Mouse (Mus musculus) liver, embryonic 11.5 days (tissue): ENCODE data around the gene Map4k5. TPM values are rescaled to one million over a fixed set of nuclear protein-coding genes. Genes with fewer than 3 reads are reported as not detected.

Source experiments
- ATAC-seq: fragments of 200-750 bp; cut with Nextera tagmentation; replicated peaks from 2 replicates; pipeline ENCODE4 v1.8.0; 2017; ENCODE audit warnings: moderate number of reproducible peaks, mild to moderate bottlenecking, moderate TSS enrichment, moderate library complexity; ENCODE audit not compliant: low FRiP score
- DNase-seq: peaks from one replicate; pipeline ENCODE4 v3.0.0-alpha.2; 2017; ENCODE audit warnings: low spot score
- H3K27ac ChIP-seq: fragments of 300-500 bp; sonication (generic); 2 replicates; pipeline ENCODE4 v1.5.1; 2014; ENCODE audit warnings: mild to moderate bottlenecking, low read depth, low read length, control low read depth
- H3K27me3 ChIP-seq: fragments of 300-500 bp; sonication (generic); replicated peaks from 2 replicates; pipeline ENCODE4 v1.6.1; 2014; ENCODE audit warnings: low read length, mixed read lengths; ENCODE audit not compliant: control insufficient read depth, insufficient read depth
- H3K36me3 ChIP-seq: fragments of 300-500 bp; sonication (generic); 2 replicates; pipeline ENCODE4 v1.6.1; 2014; ENCODE audit warnings: mild to moderate bottlenecking, low read length, moderate library complexity, mixed read lengths; ENCODE audit not compliant: control insufficient read depth, insufficient read depth
- H3K4me1 ChIP-seq: fragments of 300-500 bp; sonication (generic); replicated peaks from 2 replicates; pipeline ENCODE4 v1.6.1; 2014; ENCODE audit warnings: low read length, mixed read lengths; ENCODE audit not compliant: control insufficient read depth, insufficient read depth
- H3K4me2 ChIP-seq: fragments of 300-500 bp; sonication (generic); 2 replicates; pipeline ENCODE4 v1.6.1; 2014; ENCODE audit warnings: mild to moderate bottlenecking, control low read depth, moderate library complexity
- H3K4me3 ChIP-seq: fragments of 300-500 bp; sonication (generic); 2 replicates; pipeline ENCODE4 v1.5.1; 2014; ENCODE audit warnings: low read depth, low read length, control low read depth
- H3K9ac ChIP-seq: fragments of 300-500 bp; sonication (generic); 2 replicates; pipeline ENCODE4 v1.6.1; 2014; ENCODE audit warnings: low read depth, low read length, control low read depth
- H3K9me3 ChIP-seq: fragments of 300-500 bp; sonication (generic); 2 replicates; pipeline ENCODE4 v1.6.1; 2016; ENCODE audit warnings: low read length, inconsistent platforms, mixed read lengths; ENCODE audit not compliant: control insufficient read depth
- WGBS: fragments of 180-500 bp; shearing (Covaris S2); extraction: QIAGEN DNeasy Blood & Tissue Kit; methylation state at CpG from one replicate; pipeline ENCODE4 v1.1.7; 2014; 5-methylcytosine and 5-hydroxymethylcytosine counted together
- polyA plus RNA-seq: library from polyadenylated mRNA; unstranded; fragments of >200 nt; fragmentation: Nextera tagmentation; extraction: Ambion mirVana; gene quantifications from 2 replicates; pipeline ENCODE4 v1.2.1, GENCODE M21; 2014

Map4k5 gene
- polyA plus RNA-seq, 1 experiment from 2014 or later, result 21.5 TPM

GRCm38 (mm10) chr12:69857597-69857996, 35.4 kb downstream of the Map4k5 start:
- peak; percentile 84 for ATAC-seq
- peak overlapping the region; percentile 20; the same call in 1 of the 2 replicates for H3K4me2 ChIP-seq

GRCm38 (mm10) chr12:69856398-69856797, 36.6 kb downstream of the Map4k5 start:
- DNase-seq (no peak), ATAC-seq (no peak)
- Histone ChIP-seq H3K36me3 (peaks cover 7% of the 10 kb centered on the region; the same call in 1 of the 2 replicates), H3K9ac (no peak overlapping the region), H3K9me3 (no peaks in the 10 kb centered on the region), H3K27ac (no peak overlapping the region), H3K4me3 (no peak overlapping the region), H3K4me1 (peaks cover 20% of the 10 kb centered on the region), H3K4me2 (no peak overlapping the region), H3K27me3 (no peaks in the 10 kb centered on the region)
- 90% methylated on average over 10 of the region's 10 CpGs for WGBS

More at GRCm38 (mm10) chr12:69857597-69857996, 35.4 kb downstream of the Map4k5 start:
- H3K4me1 ChIP-seq, result peaks cover 20% of the 10 kb centered on the region
- H3K36me3 ChIP-seq, result peaks cover under 1% of the 10 kb centered on the region; the same call in 1 of the 2 replicates
- H3K9me3 ChIP-seq, result no peaks in the 10 kb centered on the region
- no peak overlapping the region for H3K9ac ChIP-seq
- H3K27me3 ChIP-seq, result no peaks in the 10 kb centered on the region
- no peak overlapping the region for H3K4me3 ChIP-seq
- 83% methylated on average over 2 of the region's 2 CpGs for WGBS
- H3K27ac ChIP-seq, result no peak overlapping the region
- DNase-seq, result no peak

GRCm38 (mm10) chr12:69855641-69856300, 37.2 kb downstream of the Map4k5 start:
- Histone ChIP-seq H3K4me3 (no peak overlapping the region), H3K9ac (no peak overlapping the region), H3K4me1 (peaks cover 20% of the 10 kb centered on the region), H3K4me2 (no peak overlapping the region), H3K27ac (no peak overlapping the region), H3K9me3 (no peaks in the 10 kb centered on the region), H3K27me3 (no peaks in the 10 kb centered on the region), H3K36me3 (peaks cover 7% of the 10 kb centered on the region; the same call in 1 of the 2 replicates)
- WGBS, result 92% methylated on average over 12 of the region's 12 CpGs
- ATAC-seq (no peak), DNase-seq (no peak)

DNA sequence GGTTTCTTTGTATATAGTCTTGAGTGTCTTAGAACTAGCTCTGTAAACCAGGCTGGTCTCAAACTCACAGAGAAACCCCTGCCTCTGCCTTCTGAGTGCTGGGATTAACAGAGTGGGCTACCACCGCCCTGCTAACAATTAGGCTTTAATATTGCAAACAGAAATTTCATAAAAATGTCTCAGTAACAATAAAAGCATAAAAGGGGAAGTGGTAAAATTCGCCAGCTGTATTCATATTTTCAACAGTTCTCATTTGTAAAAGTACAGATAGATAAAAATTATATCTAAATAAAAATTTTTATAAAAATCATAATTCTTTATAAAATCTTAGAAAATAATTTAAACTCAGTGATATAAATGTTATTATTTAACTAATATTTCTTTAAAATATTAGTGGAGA, 39.1 kb downstream of the Map4k5 start:
- Histone ChIP-seq H3K4me1 (peaks cover 19% of the 10 kb centered on the region), H3K4me3 (no peak overlapping the region), H3K36me3 (peaks cover 7% of the 10 kb centered on the region; the same call in 1 of the 2 replicates), H3K9ac (no peak overlapping the region), H3K27ac (no peak overlapping the region), H3K4me2 (no peak overlapping the region), H3K27me3 (no peaks in the 10 kb centered on the region), H3K9me3 (no peaks in the 10 kb centered on the region)
- WGBS, result 85% methylated on average over 2 of the region's 2 CpGs
- ATAC-seq, result no peak
- no peak for DNase-seq

- Histone ChIP-seq H3K27ac (no peak overlapping the region), H3K9me3 (no peaks in the 10 kb centered on the region), H3K4me1 (peaks cover 13% of the 10 kb centered on the region), H3K27me3 (no peaks in the 10 kb centered on the region), H3K4me2 (no peak overlapping the region), H3K36me3 (peaks cover 7% of the 10 kb centered on the region; the same call in 1 of the 2 replicates), H3K4me3 (no peak overlapping the region), H3K9ac (no peak overlapping the region)
- DNase-seq, result no peak
- 76% methylated on average over 11 of the region's 11 CpGs for WGBS
- no peak for ATAC-seq
These were observed 39.6 kb downstream of the Map4k5 start for GRCm38 (mm10) chr12:69853387-69853786.

DNA sequence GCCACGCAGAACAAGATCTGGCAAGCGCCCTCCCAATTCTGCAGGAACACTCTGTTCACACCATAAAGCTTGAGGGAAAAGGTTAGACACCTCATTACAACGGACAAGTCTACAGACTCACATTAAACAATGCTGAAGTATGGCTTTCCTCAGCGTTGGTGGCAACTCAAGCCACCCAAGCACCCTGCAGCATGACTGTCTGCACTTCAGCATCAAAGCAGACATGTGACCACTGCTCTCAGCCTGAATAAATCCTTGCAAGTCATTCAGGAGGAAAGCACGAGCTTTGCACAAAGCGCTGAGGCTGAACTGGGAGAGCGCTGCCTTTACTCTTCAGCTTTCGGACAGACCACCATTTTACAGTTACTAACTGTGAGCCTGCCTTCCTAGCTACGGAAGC, 40.7 kb downstream of the Map4k5 start:
- ATAC-seq (no peak), DNase-seq (no peak)
- Histone ChIP-seq H3K9me3 (no peaks in the 10 kb centered on the region), H3K9ac (no peak overlapping the region), H3K27me3 (no peaks in the 10 kb centered on the region), H3K4me3 (no peak overlapping the region), H3K27ac (no peak overlapping the region), H3K4me2 (no peak overlapping the region), H3K36me3 (peaks cover 9% of the 10 kb centered on the region; the same call in 1 of the 2 replicates), H3K4me1 (peaks cover 2% of the 10 kb centered on the region)
- 90% methylated on average over 9 of the region's 9 CpGs for whole genome bisulfite sequencing

DNA sequence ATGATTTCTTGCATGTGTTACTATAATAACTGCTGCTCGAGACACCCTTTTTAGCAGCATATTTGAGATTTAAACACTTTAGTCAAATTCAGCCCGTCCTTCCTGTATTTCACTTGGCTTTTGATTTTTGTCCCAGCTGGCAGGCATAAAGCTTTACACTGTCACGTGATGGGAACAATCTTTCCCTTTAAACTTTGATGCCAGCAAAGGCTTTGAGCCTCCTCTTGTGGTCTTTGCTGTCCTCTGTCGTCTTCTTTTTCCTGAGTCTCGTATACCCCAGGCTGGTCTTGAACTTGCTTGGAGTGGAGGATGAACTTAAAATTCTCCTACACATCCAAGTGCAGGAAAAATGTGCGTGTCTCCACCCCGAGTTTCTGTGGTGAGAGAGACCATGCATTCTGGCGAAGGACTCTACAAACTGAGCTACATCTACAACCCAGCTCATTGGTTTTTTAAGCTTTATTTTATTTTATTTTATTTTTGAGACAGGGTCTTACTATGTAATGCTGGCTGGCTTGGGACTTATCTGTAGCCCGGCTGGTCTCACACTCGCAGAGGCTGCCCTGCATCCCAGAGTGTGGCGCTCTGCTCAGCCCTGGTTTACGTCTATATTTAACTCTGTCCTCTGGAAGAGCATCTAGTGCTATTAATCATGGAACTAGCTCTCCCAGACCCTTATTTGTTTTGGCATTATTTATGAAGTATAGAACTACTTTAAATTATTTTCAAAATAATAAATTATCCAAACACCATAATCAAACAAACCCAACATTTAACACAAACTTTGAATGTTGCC, 44.7 kb downstream of the Map4k5 start:
- DNase-seq (no peak), ATAC-seq (no peak)
- Histone ChIP-seq H3K9me3 (no peaks in the 10 kb centered on the region), H3K27me3 (no peaks in the 10 kb centered on the region), H3K9ac (no peak overlapping the region), H3K36me3 (peaks cover 16% of the 10 kb centered on the region; the same call in 1 of the 2 replicates), H3K4me1 (no peaks in the 10 kb centered on the region), H3K27ac (no peak overlapping the region), H3K4me3 (no peak overlapping the region), H3K4me2 (no peak overlapping the region)
- 89% methylated on average over 12 of the region's 12 CpGs for WGBS

- Histone ChIP-seq H3K27ac (no peak overlapping the region), H3K4me1 (no peaks in the 10 kb centered on the region), H3K4me2 (no peak overlapping the region), H3K9ac (no peak overlapping the region), H3K9me3 (no peaks in the 10 kb centered on the region), H3K4me3 (no peak overlapping the region), H3K36me3 (peaks cover 13% of the 10 kb centered on the region; the same call in 1 of the 2 replicates), H3K27me3 (no peaks in the 10 kb centered on the region)
- WGBS, result 88% methylated on average over 9 of the region's 9 CpGs
- ATAC-seq, result peak; percentile 63; the same call in 1 of the 2 replicates
- DNase-seq, result peak; percentile 22
These were observed 46.5 kb downstream of the Map4k5 start for GRCm38 (mm10) chr12:69846499-69846898.
